Mouse (Mus musculus): Measurements from ENCODE around the gene Arvcf. TPM values are rescaled to one million over a fixed set of nuclear protein-coding genes. Genes with fewer than 3 reads are reported as not detected.

Gene Arvcf
- polyA plus RNA-seq, 1 experiment from 2014 or later: 30.8 TPM

GRCm38 (mm10) chr16:18423203-18423914, 75.4 kb downstream of the Arvcf start:
- WGBS: 69% methylated on average over 7 of the region's 7 CpGs
- Histone ChIP-seq H3K4me2 (peak overlapping the region; percentile 77; the same call in 1 of the 2 replicates), H3K9ac (no peak overlapping the region), H3K36me3 (ENCODE audit: insufficient read depth) (peaks cover 25% of the 10 kb centered on the region), H3K27ac (ENCODE audit: low read depth) (peak overlapping the region; percentile 79), H3K4me1 (ENCODE audit: insufficient read depth) (peaks cover 18% of the 10 kb centered on the region), H3K9me3 (ENCODE audit: low read depth, low read length) (no peaks in the 10 kb centered on the region), H3K27me3 (ENCODE audit: insufficient read depth, low read length) (no peaks in the 10 kb centered on the region), H3K4me3 (ENCODE audit: low read depth, low read length) (no peak overlapping the region)
- DNase-seq (peak; percentile 75), ATAC-seq (ENCODE audit: insufficient read depth) (no peak)
- no peak for TF ChIP-seq CTCF (IDR thresholded peaks at IDR 0.05; ENCODE audit: low read depth)

GRCm38 (mm10) chr16:18423915-18424265, 75.9 kb downstream of the Arvcf start:
- Histone ChIP-seq H3K4me1 (ENCODE audit: insufficient read depth) (peaks cover 18% of the 10 kb centered on the region), H3K4me3 (ENCODE audit: low read depth, low read length) (no peak overlapping the region), H3K27ac (ENCODE audit: low read depth) (peak overlapping the region; percentile 79), H3K9ac (no peak overlapping the region), H3K36me3 (ENCODE audit: insufficient read depth) (peaks cover 22% of the 10 kb centered on the region), H3K27me3 (ENCODE audit: insufficient read depth, low read length) (no peaks in the 10 kb centered on the region), H3K4me2 (peak overlapping the region; percentile 77), H3K9me3 (ENCODE audit: low read depth, low read length) (no peaks in the 10 kb centered on the region)
- no peak for TF ChIP-seq CTCF (IDR thresholded peaks at IDR 0.05; ENCODE audit: low read depth)
- DNase-seq: no peak
- no peak for ATAC-seq (ENCODE audit: insufficient read depth)
- WGBS: 69% methylated on average over 5 of the region's 5 CpGs

- peak overlapping the region; percentile 77 for H3K4me2 ChIP-seq
Measured at GRCm38 (mm10) chr16:18424364-18425045, 76.5 kb downstream of the Arvcf start.

GRCm38 (mm10) chr16:18425475-18426214, 77.7 kb downstream of the Arvcf start:
- H3K4me2 ChIP-seq: peak overlapping the region; percentile 77
- ATAC-seq (ENCODE audit: insufficient read depth) (peak; percentile 48), DNase-seq (peak; percentile 21)
- peak overlapping the region; percentile 81 for H3K27ac ChIP-seq (ENCODE audit: low read depth)
- H3K36me3 ChIP-seq (ENCODE audit: insufficient read depth): peaks cover 13% of the 10 kb centered on the region; the same call in 1 of the 2 replicates
- peak overlapping the region; percentile 85 for H3K9ac ChIP-seq
- peaks cover 18% of the 10 kb centered on the region for H3K4me1 ChIP-seq (ENCODE audit: insufficient read depth)
- WGBS: 11% methylated on average over 10 of the region's 10 CpGs
- H3K27me3 ChIP-seq (ENCODE audit: insufficient read depth, low read length): no peaks in the 10 kb centered on the region
- no peaks in the 10 kb centered on the region for H3K9me3 ChIP-seq (ENCODE audit: low read depth, low read length)
- TF ChIP-seq CTCF (IDR thresholded peaks at IDR 0.05; ENCODE audit: low read depth): no peak
- peak overlapping the region; percentile 90 for H3K4me3 ChIP-seq (ENCODE audit: low read depth, low read length)

More at GRCm38 (mm10) chr16:18424364-18425045, 76.5 kb downstream of the Arvcf start:
- DNase-seq: no peak
- Histone ChIP-seq H3K9ac (peak overlapping the region; percentile 40), H3K27ac (ENCODE audit: low read depth) (peak overlapping the region; percentile 79), H3K9me3 (ENCODE audit: low read depth, low read length) (no peaks in the 10 kb centered on the region), H3K36me3 (ENCODE audit: insufficient read depth) (peaks cover 16% of the 10 kb centered on the region; the same call in 1 of the 2 replicates), H3K27me3 (ENCODE audit: insufficient read depth, low read length) (no peaks in the 10 kb centered on the region), H3K4me1 (ENCODE audit: insufficient read depth) (peaks cover 18% of the 10 kb centered on the region), H3K4me3 (ENCODE audit: low read depth, low read length) (no peak overlapping the region)
- TF ChIP-seq CTCF (IDR thresholded peaks at IDR 0.05; ENCODE audit: low read depth): no peak
- ATAC-seq (ENCODE audit: insufficient read depth): no peak
- WGBS: 67% methylated on average over 11 of the region's 11 CpGs

GRCm38 (mm10) chr16:18426215-18426791, 78.3 kb downstream of the Arvcf start, which contains the start of gene Txnrd2:
TSS of gene Txnrd2 (plus strand) at chr16:18426384.
- Histone ChIP-seq H3K27ac (ENCODE audit: low read depth) (peak within 1 kb of the TSS; percentile 81), H3K9ac (peak within 1 kb of the TSS; percentile 85), H3K4me1 (ENCODE audit: insufficient read depth) (peaks cover 18% of the 10 kb centered on the region), H3K27me3 (ENCODE audit: insufficient read depth, low read length) (no peaks in the 10 kb centered on the region), H3K4me2 (peak within 1 kb of the TSS; percentile 77), H3K9me3 (ENCODE audit: low read depth, low read length) (no peaks in the 10 kb centered on the region), H3K4me3 (ENCODE audit: low read depth, low read length) (peak within 1 kb of the TSS; percentile 90), H3K36me3 (ENCODE audit: insufficient read depth) (peaks cover 11% of the 10 kb centered on the region; the same call in 1 of the 2 replicates)
- WGBS: under 1% methylated on average over 52 of the region's 52 CpGs
- ATAC-seq (ENCODE audit: insufficient read depth): peak; percentile 79
- DNase-seq: peak; percentile 78
- peak; percentile 58 for TF ChIP-seq CTCF (IDR thresholded peaks at IDR 0.05; ENCODE audit: low read depth)

- peak within 1 kb of the TSS; percentile 81 for H3K27ac ChIP-seq (ENCODE audit: low read depth)
- H3K9ac ChIP-seq: peak within 1 kb of the TSS; percentile 85
- no peaks in the 10 kb centered on the region for H3K9me3 ChIP-seq (ENCODE audit: low read depth, low read length)
- WGBS: 53% methylated on average over 5 of the region's 5 CpGs
- no peak; the same call in 1 of the 2 replicates for TF ChIP-seq CTCF (IDR thresholded peaks at IDR 0.05; ENCODE audit: low read depth)
- ATAC-seq (ENCODE audit: insufficient read depth) (0 out of 2 replicates have a peak, but pooled peaks have one; percentile 3), DNase-seq (no peak)
- H3K36me3 ChIP-seq (ENCODE audit: insufficient read depth): peaks cover 7% of the 10 kb centered on the region; the same call in 1 of the 2 replicates
- H3K27me3 ChIP-seq (ENCODE audit: insufficient read depth, low read length): no peaks in the 10 kb centered on the region
- peak within 1 kb of the TSS; percentile 90 for H3K4me3 ChIP-seq (ENCODE audit: low read depth, low read length)
- H3K4me2 ChIP-seq: peak within 1 kb of the TSS; percentile 77
- peaks cover 18% of the 10 kb centered on the region for H3K4me1 ChIP-seq (ENCODE audit: insufficient read depth)
Measured at GRCm38 (mm10) chr16:18426802-18427280, 78.9 kb downstream of the Arvcf start, which contains the start of gene Comt. TSS of gene Comt (minus strand) at chr16:18426852.

Data from lung, embryonic 14.5 days (tissue).